Mouse (Mus musculus) testis, postnatal 14 days (tissue): ENCODE results near the gene Adarb2.

ENCODE experiments used
- DNase-seq: peaks from one replicate; pipeline ENCODE4 v3.0.0; 2021; ENCODE audit warnings: low spot score

Adarb2 gene

GRCm38 (mm10) chr13:8680470-8681129 is 477.9 kb downstream of the Adarb2 start:
- DNase-seq, result no peak

- DNase-seq, result no peak
Measured at GRCm38 (mm10) chr13:8691448-8691847, 488.8 kb downstream of the Adarb2 start.

GRCm38 (mm10) chr13:8692787-8693186 is 490.1 kb downstream of the Adarb2 start:
- no peak for DNase-seq

- no peak for DNase-seq
Measured at GRCm38 (mm10) chr13:8698451-8698850, 495.8 kb downstream of the Adarb2 start.

- no peak for DNase-seq
Measured at GRCm38 (mm10) chr13:8699831-8700230, 497.2 kb downstream of the Adarb2 start.

GRCm38 (mm10) chr13:8700981-8701380 is 498.3 kb downstream of the Adarb2 start:
- no peak for DNase-seq

- no peak for DNase-seq
Measured at GRCm38 (mm10) chr13:8705296-8705695, 502.6 kb downstream of the Adarb2 start.

- no peak for DNase-seq
Measured at GRCm38 (mm10) chr13:8713377-8713776, 510.7 kb downstream of the Adarb2 start.

GRCm38 (mm10) chr13:8729972-8730645 is 527.4 kb downstream of the Adarb2 start:
- DNase-seq, result no peak

GRCm38 (mm10) chr13:8737139-8737865 is 534.6 kb downstream of the Adarb2 start:
- no peak for DNase-seq

GRCm38 (mm10) chr13:8742792-8743191 is 540.1 kb downstream of the Adarb2 start:
- DNase-seq, result no peak

GRCm38 (mm10) chr13:8744565-8744964 is 541.9 kb downstream of the Adarb2 start:
- no peak for DNase-seq

GRCm38 (mm10) chr13:8745596-8745995 is 542.9 kb downstream of the Adarb2 start:
- no peak for DNase-seq

- no peak for DNase-seq
Measured at GRCm38 (mm10) chr13:8749451-8749850, 546.8 kb downstream of the Adarb2 start.

- no peak for DNase-seq
Measured at GRCm38 (mm10) chr13:8760940-8761339, 558.3 kb downstream of the Adarb2 start.

GRCm38 (mm10) chr13:8769654-8770227 is 567.1 kb downstream of the Adarb2 start:
- no peak for DNase-seq

GRCm38 (mm10) chr13:8770616-8771015 is 568.0 kb downstream of the Adarb2 start:
- no peak for DNase-seq

GRCm38 (mm10) chr13:8780441-8780840 is 577.8 kb downstream of the Adarb2 start:
- DNase-seq, result peak; percentile 44

GRCm38 (mm10) chr13:8782636-8783035 is 580.0 kb downstream of the Adarb2 start:
- DNase-seq, result no peak

- no peak for DNase-seq
Measured at GRCm38 (mm10) chr13:8783686-8784307, 581.1 kb downstream of the Adarb2 start.

- no peak for DNase-seq
Measured at GRCm38 (mm10) chr13:8784308-8785061, 581.8 kb downstream of the Adarb2 start.

GRCm38 (mm10) chr13:8785185-8785584 is 582.5 kb downstream of the Adarb2 start:
- no peak for DNase-seq
